Mouse (Mus musculus) stomach, embryonic 15.5 days (tissue): Measurements from ENCODE around the gene Cdk9. TPM values are rescaled to one million over a fixed set of nuclear protein-coding genes. Genes with fewer than 3 reads are reported as not detected.

ENCODE experiments used
- ATAC-seq: fragments of 200-750 bp; cut with Nextera tagmentation; 2 replicates; pipeline ENCODE4 v1.8.0; 2017; ENCODE audit warnings: low read depth, moderate number of reproducible peaks, moderate TSS enrichment; ENCODE audit not compliant: insufficient read depth, low FRiP score
- H3K27ac ChIP-seq: fragments of 300-500 bp; sonication (generic); 2 replicates; pipeline ENCODE4 v1.5.1; 2015; ENCODE audit warnings: mild to moderate bottlenecking, inconsistent platforms
- H3K27me3 ChIP-seq: fragments of 300-500 bp; sonication (generic); replicated peaks from 2 replicates; pipeline ENCODE4 v1.6.1; 2015; ENCODE audit warnings: inconsistent platforms
- H3K36me3 ChIP-seq: fragments of 300-500 bp; sonication (generic); 2 replicates; pipeline ENCODE4 v1.6.1; 2015; ENCODE audit warnings: inconsistent platforms
- H3K4me1 ChIP-seq: fragments of 300-500 bp; sonication (generic); 2 replicates; pipeline ENCODE4 v1.6.1; 2015; ENCODE audit warnings: inconsistent platforms
- H3K4me2 ChIP-seq: fragments of 300-500 bp; sonication (generic); 2 replicates; pipeline ENCODE4 v1.6.1; 2015; ENCODE audit warnings: mild to moderate bottlenecking, inconsistent platforms
- H3K4me3 ChIP-seq: fragments of 300-500 bp; sonication (generic); replicated peaks from 2 replicates; pipeline ENCODE4 v1.5.1; 2015; ENCODE audit warnings: inconsistent platforms
- H3K9ac ChIP-seq: fragments of 300-500 bp; sonication (generic); 2 replicates; pipeline ENCODE4 v1.6.1; 2015; ENCODE audit warnings: inconsistent platforms
- H3K9me3 ChIP-seq: fragments of 300-500 bp; sonication (generic); 2 replicates; pipeline ENCODE4 v1.6.1; 2016; ENCODE audit warnings: inconsistent platforms
- WGBS: fragments of 180-500 bp; shearing (Covaris S2); methylation state at CpG from one replicate; pipeline ENCODE4 v1.1.7; 2015; 5-methylcytosine and 5-hydroxymethylcytosine counted together
- polyA plus RNA-seq: library from polyadenylated mRNA; unstranded; fragments of >200 nt; fragmentation: Nextera tagmentation; extraction: Ambion mirVana; gene quantifications from 2 replicates; pipeline ENCODE4 v1.2.1, GENCODE M21; 2015

The Cdk9 gene
- polyA plus RNA-seq = 89.8 and 91.4 TPM in 2 replicates

- peaks cover 25% of the 10 kb centered on the region for H3K36me3 ChIP-seq
- no peaks in the 10 kb centered on the region for H3K27me3 ChIP-seq
- H3K27ac ChIP-seq = peak within 1 kb of the TSS; percentile 97
- no peaks in the 10 kb centered on the region for H3K9me3 ChIP-seq
- ATAC-seq = peak; percentile 87
- peak within 1 kb of the TSS; percentile 86 for H3K4me3 ChIP-seq
- under 1% methylated on average over 43 of the region's 79 CpGs for WGBS
- peaks cover 28% of the 10 kb centered on the region for H3K4me1 ChIP-seq
- H3K9ac ChIP-seq = peak within 1 kb of the TSS; percentile 75
- H3K4me2 ChIP-seq = peak within 1 kb of the TSS; percentile 86
Observed at GRCm38 (mm10) chr2:32712934-32713817, at the start of gene Cdk9. Gene Cdk9, minus strand, starts transcription at chr2:32713076.

GRCm38 (mm10) chr2:32761859-32762258 is 49.0 kb upstream of the Cdk9 start:
- Histone ChIP-seq H3K4me3 (no peak overlapping the region), H3K9ac (no peak overlapping the region), H3K27me3 (no peaks in the 10 kb centered on the region), H3K4me1 (no peaks in the 10 kb centered on the region; the same call in 1 of the 2 replicates), H3K9me3 (no peaks in the 10 kb centered on the region), H3K36me3 (peaks cover 4% of the 10 kb centered on the region), H3K27ac (no peak overlapping the region), H3K4me2 (no peak overlapping the region)
- 82% methylated on average over 4 of the region's 4 CpGs for WGBS
- no peak for ATAC-seq

- Histone ChIP-seq H3K4me2 (no peak overlapping the region), H3K9ac (no peak overlapping the region), H3K9me3 (no peaks in the 10 kb centered on the region), H3K4me1 (no peaks in the 10 kb centered on the region; the same call in 1 of the 2 replicates), H3K27me3 (no peaks in the 10 kb centered on the region), H3K36me3 (peaks cover 4% of the 10 kb centered on the region), H3K27ac (no peak overlapping the region), H3K4me3 (no peak overlapping the region)
- 87% methylated on average over 14 of the region's 14 CpGs for WGBS
- no peak for ATAC-seq
Observed at GRCm38 (mm10) chr2:32761361-32761760, 48.5 kb upstream of the Cdk9 start.

GRCm38 (mm10) chr2:32759001-32759400 is 46.1 kb upstream of the Cdk9 start:
- no peak overlapping the region for H3K9ac ChIP-seq
- H3K27ac ChIP-seq = no peak overlapping the region
- no peak overlapping the region for H3K4me2 ChIP-seq
- H3K4me3 ChIP-seq = no peak overlapping the region
- no peak for ATAC-seq
- H3K9me3 ChIP-seq = no peaks in the 10 kb centered on the region
- H3K27me3 ChIP-seq = no peaks in the 10 kb centered on the region
- WGBS = 89% methylated on average over 2 of the region's 2 CpGs
- peaks cover 11% of the 10 kb centered on the region for H3K36me3 ChIP-seq
- H3K4me1 ChIP-seq = no peaks in the 10 kb centered on the region; the same call in 1 of the 2 replicates

GRCm38 (mm10) chr2:32758503-32758902 is 45.6 kb upstream of the Cdk9 start:
- 64% methylated on average over 8 of the region's 8 CpGs for WGBS
- H3K4me3 ChIP-seq = no peak overlapping the region
- H3K4me2 ChIP-seq = no peak overlapping the region
- H3K36me3 ChIP-seq = peaks cover 11% of the 10 kb centered on the region
- no peaks in the 10 kb centered on the region for H3K27me3 ChIP-seq
- no peaks in the 10 kb centered on the region; the same call in 1 of the 2 replicates for H3K4me1 ChIP-seq
- no peaks in the 10 kb centered on the region for H3K9me3 ChIP-seq
- no peak for ATAC-seq
- H3K9ac ChIP-seq = no peak overlapping the region
- H3K27ac ChIP-seq = no peak overlapping the region

GRCm38 (mm10) chr2:32757056-32757845 is 44.4 kb upstream of the Cdk9 start, which contains the start of gene Tor2a:
Gene Tor2a, plus strand, starts transcription at chr2:32757234.
- ATAC-seq = peak; percentile 95
- peak within 1 kb of the TSS; percentile 87 for H3K4me3 ChIP-seq
- peak within 1 kb of the TSS; percentile 62 for H3K4me2 ChIP-seq
- no peaks in the 10 kb centered on the region; the same call in 1 of the 2 replicates for H3K4me1 ChIP-seq
- WGBS = under 1% methylated on average over 66 of the region's 66 CpGs
- H3K36me3 ChIP-seq = peaks cover 18% of the 10 kb centered on the region
- no peaks in the 10 kb centered on the region for H3K9me3 ChIP-seq
- H3K27me3 ChIP-seq = no peaks in the 10 kb centered on the region
- peak within 1 kb of the TSS; percentile 81 for H3K9ac ChIP-seq
- H3K27ac ChIP-seq = peak within 1 kb of the TSS; percentile 92

- Histone ChIP-seq H3K36me3 (peaks cover 18% of the 10 kb centered on the region), H3K4me3 (no peak overlapping the region), H3K9ac (no peak overlapping the region), H3K4me2 (peak overlapping the region; percentile 30; the same call in 1 of the 2 replicates), H3K4me1 (no peaks in the 10 kb centered on the region; the same call in 1 of the 2 replicates), H3K27me3 (no peaks in the 10 kb centered on the region), H3K27ac (no peak overlapping the region), H3K9me3 (no peaks in the 10 kb centered on the region)
- no peak for ATAC-seq
- WGBS = 36% methylated on average over 6 of the region's 6 CpGs
Observed at GRCm38 (mm10) chr2:32756674-32757055, 43.8 kb upstream of the Cdk9 start.

- no peak overlapping the region for H3K9ac ChIP-seq
- 0 out of 2 replicates have a peak, but pooled peaks cover 16% of the 10 kb centered on the region for H3K36me3 ChIP-seq
- no peaks in the 10 kb centered on the region for H3K27me3 ChIP-seq
- peak overlapping the region; percentile 38 for H3K4me3 ChIP-seq
- 72% methylated on average over 10 of the region's 10 CpGs for WGBS
- H3K27ac ChIP-seq = no peak overlapping the region
- no peaks in the 10 kb centered on the region for H3K9me3 ChIP-seq
- H3K4me1 ChIP-seq = peaks cover 5% of the 10 kb centered on the region; the same call in 1 of the 2 replicates
- H3K4me2 ChIP-seq = peak overlapping the region; percentile 52; the same call in 1 of the 2 replicates
- ATAC-seq = no peak
Observed at GRCm38 (mm10) chr2:32752181-32752580, 39.3 kb upstream of the Cdk9 start.

GRCm38 (mm10) chr2:32751665-32752033 is 38.8 kb upstream of the Cdk9 start:
- Histone ChIP-seq H3K4me1 (peaks cover 5% of the 10 kb centered on the region; the same call in 1 of the 2 replicates), H3K4me3 (peak overlapping the region; percentile 38), H3K9ac (0 out of 2 replicates have a peak overlapping the region, but pooled peaks have one; percentile 12), H3K9me3 (no peaks in the 10 kb centered on the region), H3K4me2 (peak overlapping the region; percentile 52), H3K27me3 (no peaks in the 10 kb centered on the region), H3K36me3 (0 out of 2 replicates have a peak, but pooled peaks cover 19% of the 10 kb centered on the region), H3K27ac (peak overlapping the region; percentile 51; the same call in 1 of the 2 replicates)
- ATAC-seq = no peak
- 40% methylated on average over 9 of the region's 10 CpGs for WGBS

- Histone ChIP-seq H3K4me3 (peak overlapping the region; percentile 38), H3K9ac (no peak overlapping the region), H3K27ac (peak overlapping the region; percentile 51; the same call in 1 of the 2 replicates), H3K36me3 (peaks cover 19% of the 10 kb centered on the region; the same call in 1 of the 2 replicates), H3K4me1 (peaks cover 5% of the 10 kb centered on the region; the same call in 1 of the 2 replicates), H3K9me3 (no peaks in the 10 kb centered on the region), H3K27me3 (no peaks in the 10 kb centered on the region), H3K4me2 (peak overlapping the region; percentile 52)
- ATAC-seq = peak; percentile 91
- 30% methylated on average over 31 of the region's 31 CpGs for WGBS
Observed at GRCm38 (mm10) chr2:32750887-32751664, 38.2 kb upstream of the Cdk9 start.

- Histone ChIP-seq H3K27me3 (no peaks in the 10 kb centered on the region), H3K4me2 (0 out of 2 replicates have a peak overlapping the region, but pooled peaks have one; percentile 52), H3K36me3 (peaks cover 23% of the 10 kb centered on the region; the same call in 1 of the 2 replicates), H3K9me3 (no peaks in the 10 kb centered on the region), H3K9ac (no peak overlapping the region), H3K4me3 (no peak overlapping the region), H3K27ac (no peak overlapping the region), H3K4me1 (peaks cover 5% of the 10 kb centered on the region; the same call in 1 of the 2 replicates)
- 74% methylated on average over 7 of the region's 7 CpGs for WGBS
- no peak for ATAC-seq
Observed at GRCm38 (mm10) chr2:32750199-32750598, 37.3 kb upstream of the Cdk9 start.
